Mouse (Mus musculus) fat pad, adult 2 months (tissue): ENCODE data around the gene Hif1an.

ENCODE experiments used
- DNase-seq: peaks from one replicate; pipeline ENCODE4 v3.0.0-alpha.2; 2011; ENCODE audit warnings: low read depth, low spot score; ENCODE audit errors: extremely low read depth

Gene Hif1an

DNA sequence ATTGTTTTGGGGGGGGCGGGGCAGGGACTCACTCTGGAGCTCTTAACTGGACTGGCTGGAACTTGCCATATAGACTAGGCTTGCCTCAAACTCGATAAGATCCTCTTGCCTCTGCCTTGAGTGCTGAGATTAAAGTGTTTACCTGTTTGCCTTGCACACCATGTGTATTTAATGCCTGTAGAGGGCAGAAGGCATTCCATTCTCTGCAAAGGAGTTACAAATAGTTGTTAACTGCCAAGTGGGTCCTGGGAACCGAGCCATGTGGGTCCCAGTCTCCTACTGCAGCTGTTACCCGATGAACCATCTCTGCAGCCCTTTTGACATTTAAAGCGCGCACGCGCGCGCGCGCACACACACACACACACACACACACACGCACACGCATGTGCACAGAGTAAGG is 1.4 kb downstream of the Hif1an start:
- DNase-seq = no peak

DNA sequence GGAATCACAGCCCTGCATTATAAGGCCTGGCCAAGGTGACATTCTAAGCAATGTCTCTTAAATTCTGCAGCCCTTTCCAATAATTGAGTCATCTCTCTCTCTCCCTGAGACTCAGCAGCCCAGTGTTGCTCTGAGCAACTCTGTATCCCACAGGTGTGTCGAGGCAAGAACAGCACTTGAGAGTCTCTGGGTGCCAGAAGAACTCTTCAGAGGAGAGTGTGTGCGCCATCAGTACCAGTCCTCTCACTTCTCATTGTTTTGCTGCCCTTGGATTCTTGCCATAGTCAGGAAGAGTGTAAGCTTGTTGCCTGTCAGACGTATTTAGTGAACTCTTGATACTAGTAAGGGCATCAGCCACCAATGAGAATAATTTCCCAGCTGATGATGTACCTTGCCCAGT is 5.1 kb downstream of the Hif1an start:
- no peak for DNase-seq

DNA sequence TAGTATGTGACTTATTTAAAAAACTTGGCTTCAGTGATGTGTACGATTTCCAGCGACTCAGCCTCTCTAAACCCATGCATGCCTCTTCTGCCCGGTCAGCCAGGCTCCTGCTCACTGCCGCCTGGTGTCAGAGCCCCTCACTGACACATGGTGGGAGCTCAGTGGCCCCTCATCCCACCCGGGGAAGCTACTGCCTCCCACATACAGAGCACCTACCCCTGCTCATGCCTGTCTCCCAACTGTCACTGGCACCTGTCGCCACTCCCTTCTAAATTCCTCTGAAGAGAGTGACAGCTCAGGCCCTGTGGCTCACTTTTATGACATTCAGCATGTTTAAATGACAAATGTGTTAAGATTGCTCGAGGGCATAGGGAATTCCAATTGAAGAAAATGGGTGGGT is 13.6 kb downstream of the Hif1an start:
- no peak for DNase-seq

DNA sequence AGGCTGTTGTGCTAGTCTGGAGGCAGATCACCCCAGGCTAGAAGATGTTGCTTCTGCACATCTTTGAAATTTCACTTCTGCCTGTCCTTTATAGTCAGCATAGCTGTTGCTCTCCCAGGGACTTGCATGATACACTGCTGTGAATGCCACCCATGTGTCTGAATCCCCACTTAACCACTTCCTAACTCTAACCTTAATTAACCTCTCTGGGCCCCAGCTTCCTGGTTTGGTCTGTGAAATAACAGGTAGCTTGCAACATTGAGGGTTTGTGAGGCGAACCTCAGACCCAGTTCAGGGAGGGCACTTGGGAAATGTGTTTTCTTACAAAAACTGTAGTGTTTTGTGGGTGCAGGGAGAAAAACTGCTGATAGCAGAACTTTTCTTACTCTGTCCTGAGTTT is 15.4 kb downstream of the Hif1an start:
- no peak for DNase-seq

DNA sequence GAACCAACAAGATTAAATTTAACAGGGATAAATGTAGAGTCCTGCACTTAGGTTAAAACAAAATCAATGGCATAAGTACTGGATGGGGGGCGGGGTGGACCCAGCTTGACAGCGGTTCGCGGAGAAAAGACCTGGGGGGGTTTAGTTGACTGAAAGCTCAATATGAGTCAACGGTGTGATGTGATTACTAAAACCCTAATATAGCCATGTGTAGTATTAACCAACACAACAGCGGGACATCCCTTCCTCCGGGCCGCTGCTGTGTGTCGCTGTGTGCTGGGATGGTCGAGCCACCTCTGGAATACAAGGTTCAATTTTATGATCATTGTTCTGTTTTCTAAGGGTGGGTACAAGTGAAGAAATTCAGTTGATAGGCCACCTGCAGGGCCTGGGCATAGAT is 19.5 kb downstream of the Hif1an start:
- no peak for DNase-seq

DNA sequence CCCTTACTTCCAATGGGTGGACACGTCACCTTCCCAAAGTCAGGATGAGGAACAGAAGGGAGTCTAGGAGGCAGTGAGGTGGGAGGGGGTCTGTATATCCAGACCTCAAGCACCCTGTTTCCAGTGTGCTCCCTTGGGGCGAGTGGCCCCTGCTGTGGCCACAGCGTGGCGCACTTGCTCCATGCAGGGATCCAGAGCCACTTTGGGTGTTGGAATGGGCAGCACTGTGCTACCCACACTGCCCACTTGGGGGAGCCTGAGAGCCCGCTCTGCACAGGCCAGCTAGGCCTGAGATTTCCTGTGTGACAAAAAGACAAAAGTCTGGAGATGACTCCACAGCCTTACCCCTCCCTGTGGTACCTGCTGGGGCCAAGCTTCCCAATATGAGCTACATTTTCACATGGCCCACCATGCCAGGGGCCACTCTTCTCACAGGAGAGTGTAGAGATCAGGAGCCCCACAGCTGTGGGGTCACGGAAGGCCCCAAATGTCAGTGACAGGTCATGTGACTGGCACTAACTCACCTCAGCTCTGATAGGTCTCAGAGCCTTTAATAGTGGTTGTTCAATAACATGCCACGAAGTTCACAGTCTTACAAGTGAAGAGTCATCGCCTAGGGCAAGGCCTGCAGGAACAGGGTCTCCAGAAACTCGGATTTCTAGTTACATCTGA is 20.1 kb downstream of the Hif1an start:
- DNase-seq = no peak

DNA sequence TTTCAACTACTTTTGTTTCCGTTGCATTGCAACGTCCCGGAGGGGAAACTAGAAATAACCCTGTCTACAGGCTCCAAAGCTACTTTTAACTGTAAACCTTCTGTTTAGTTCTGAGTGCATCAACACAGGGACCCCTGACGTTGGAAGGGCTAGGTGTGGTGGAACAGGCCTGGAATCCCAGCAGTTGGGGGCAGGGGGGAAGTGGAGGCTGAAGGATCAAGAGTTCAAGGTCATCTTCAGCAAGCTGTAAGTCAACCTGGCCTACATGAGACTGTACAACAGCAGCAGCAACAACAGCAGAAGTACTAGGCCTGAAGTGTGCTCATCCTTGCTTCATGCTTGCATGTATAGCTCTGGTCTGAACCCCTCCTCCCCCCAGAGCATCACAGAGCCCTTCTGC is 25.4 kb downstream of the Hif1an start:
- no peak for DNase-seq

DNA sequence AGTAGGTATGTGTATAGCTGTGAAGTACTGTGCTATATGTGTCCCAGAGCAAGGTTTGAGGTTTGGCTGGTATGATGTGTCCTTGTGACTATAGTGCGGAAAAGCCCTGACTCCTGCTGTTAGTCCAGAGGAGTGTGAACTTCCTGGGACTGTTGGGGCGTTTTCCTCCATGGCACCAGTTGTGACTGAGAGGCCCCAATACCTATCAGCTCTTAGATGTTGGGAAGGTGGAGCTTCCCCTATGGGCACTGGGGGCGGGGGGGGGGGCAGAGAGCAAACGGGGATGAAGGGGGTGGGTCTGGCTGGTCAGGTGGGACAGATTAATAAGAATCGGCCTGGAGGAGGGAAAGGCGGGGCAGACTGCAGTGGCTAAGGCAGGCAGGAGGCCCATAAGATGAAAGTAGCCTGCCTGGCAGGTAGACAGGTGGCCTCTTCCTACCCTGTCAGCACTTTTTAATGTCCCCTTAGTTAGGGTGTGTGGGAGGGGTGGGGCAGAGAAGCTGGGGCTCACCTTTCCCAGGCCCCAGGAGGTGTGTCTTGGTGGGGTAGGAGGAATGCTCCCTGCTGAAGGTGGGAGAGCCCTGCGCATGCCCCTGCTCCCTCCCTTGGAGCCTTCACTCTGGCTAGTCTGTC is 27.1 kb downstream of the Hif1an start:
- DNase-seq = no peak

DNA sequence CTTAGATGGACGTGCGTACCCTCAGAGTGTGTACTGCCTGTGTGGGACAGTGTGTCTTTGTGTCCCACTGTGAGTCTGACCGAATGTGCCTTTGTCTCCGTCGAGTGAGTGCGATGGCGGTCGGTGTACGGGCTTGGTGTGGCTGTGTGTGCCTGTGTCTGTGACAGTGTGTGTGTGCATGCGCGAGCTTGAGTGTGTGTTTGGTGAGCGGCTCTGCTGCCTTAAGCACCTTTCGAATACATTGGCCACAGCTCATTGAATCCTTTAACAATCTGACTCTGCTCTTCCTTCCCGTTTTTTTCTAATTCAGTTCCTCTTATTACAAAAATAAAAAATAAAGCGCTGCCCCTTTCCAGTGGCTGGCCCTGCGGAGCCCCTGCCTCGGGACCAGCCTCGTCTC is 28.3 kb downstream of the Hif1an start:
- DNase-seq = no peak

DNA sequence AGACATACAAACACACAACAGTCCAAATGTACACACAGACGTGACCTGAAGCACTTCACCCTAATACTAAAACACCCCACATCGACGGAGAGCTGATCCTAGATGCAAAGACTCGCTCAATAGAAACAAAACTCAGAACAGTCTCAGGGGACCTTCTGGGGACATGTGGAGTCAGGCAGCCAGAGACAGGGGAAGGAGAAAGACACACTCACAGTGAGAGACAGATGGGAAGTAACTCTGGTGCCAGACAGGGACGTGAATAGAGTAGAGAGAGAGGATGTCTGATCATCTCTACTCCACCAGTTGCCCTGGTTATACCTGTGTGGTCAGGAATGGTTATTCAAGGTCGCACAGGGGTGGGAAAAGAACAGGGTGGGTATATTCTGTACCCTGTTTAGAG is 29.0 kb downstream of the Hif1an start:
- DNase-seq = no peak

DNA sequence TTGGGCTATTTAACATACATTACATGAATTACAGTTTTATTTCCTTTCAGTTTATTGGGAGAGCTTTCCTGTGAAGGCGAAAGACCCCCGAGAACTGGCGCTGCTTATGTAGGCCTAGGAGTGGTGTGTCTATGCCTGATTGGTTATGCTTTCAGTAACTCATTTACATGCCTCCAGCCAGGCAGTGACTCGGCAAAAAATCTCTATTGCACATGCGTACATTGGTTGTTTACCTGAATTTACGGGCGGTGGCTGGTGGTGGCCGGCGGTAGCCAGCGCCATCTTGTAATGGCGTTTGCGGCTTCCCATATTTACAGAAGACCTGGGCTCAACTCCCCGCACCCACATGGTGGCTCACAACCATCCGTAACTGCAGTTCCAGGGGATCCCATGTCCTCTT is 31.5 kb downstream of the Hif1an start:
- DNase-seq = no peak

DNA sequence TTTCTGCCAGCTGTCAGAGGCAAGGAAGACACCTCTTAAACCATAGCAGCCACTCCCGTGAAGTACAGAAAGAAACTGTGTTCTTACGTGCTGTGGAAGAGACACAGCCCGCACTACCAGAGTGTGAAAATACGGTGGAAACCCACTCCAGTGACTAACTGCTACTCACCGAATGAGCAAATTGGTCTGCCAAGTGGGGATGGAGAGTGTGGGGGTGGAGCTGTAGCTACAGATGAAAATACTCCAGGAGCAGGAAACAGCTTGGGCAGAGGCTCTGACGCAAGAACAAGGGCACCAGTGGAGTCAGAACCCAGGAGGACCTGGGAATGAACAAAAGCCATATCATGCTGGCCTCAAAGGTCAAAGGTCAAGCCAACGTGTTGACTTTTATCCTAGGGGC is 55.5 kb downstream of the Hif1an start:
- no peak for DNase-seq
